Mouse (Mus musculus): ENCODE measurements around the gene Abca8b.
"Not testable (repeated sequence)": the region's sequence is repeated elsewhere in the genome, so short reads cannot be mapped to it uniquely, and the experiment has no call there.

- TF ChIP-seq CTCF, POLR2A (IDR thresholded peaks at IDR 0.05; ENCODE audit: insufficient read depth, low read depth, low read length): not testable (repeated sequence)
Measured at GRCm38 (mm10) chr11:109912118-109912517, 83.5 kb downstream of the Abca8b start.
